Mouse (Mus musculus): Measurements from ENCODE around the gene Dlk2. TPM values are rescaled to one million over a fixed set of nuclear protein-coding genes. Genes with fewer than 3 reads are reported as not detected.
A peak's percentile ranks its signal among the peaks of the same experiment; 100 is the strongest.

Dlk2 gene
- polyA plus RNA-seq, 1 experiment from 2014 or later = 13.7 TPM

DNA sequence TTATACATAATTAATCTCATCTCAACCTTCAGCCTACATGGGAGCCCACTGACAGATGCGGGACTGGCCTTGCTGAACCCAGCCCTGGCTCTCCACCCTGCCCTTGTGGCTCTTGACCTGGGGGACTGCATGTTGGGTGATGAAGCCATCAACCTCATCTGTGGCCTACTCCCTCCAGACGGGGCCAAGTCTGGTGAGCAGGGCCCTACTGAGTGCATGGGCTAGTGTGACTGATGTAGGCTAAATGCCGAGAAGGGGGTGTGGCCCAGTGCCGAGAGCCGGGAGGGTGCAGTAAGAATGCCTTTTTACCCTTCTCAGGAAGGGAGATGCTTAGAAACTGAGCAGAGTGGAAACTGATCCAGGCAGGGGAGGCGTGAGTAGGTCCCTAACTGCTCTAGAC is 42.1 kb upstream of the Dlk2 start:
- Histone ChIP-seq H3K9ac (replicated peaks; ENCODE audit: low read length) (peak overlapping the region; percentile 76; the same call in 1 of the 2 replicates), H3K9me3 (ENCODE audit: control insufficient read depth, low read length) (no peaks in the 10 kb centered on the region), H3K36me3 (ENCODE audit: control insufficient read depth, insufficient read depth, low read length) (peaks cover 49% of the 10 kb centered on the region), H3K27me3 (ENCODE audit: control insufficient read depth, insufficient read depth, low read length) (no peaks in the 10 kb centered on the region), H3K4me2 (ENCODE audit: low read length) (peak overlapping the region; percentile 94), H3K27ac (replicated peaks; ENCODE audit: low read depth, low read length) (no peak overlapping the region), H3K4me3 (replicated peaks; ENCODE audit: low read depth, low read length) (peak overlapping the region; percentile 75), H3K4me1 (ENCODE audit: control insufficient read depth, insufficient read depth, low read length) (peaks cover 18% of the 10 kb centered on the region)
- DNase-seq (no peak), ATAC-seq (ENCODE audit: low FRiP score, low TSS enrichment) (no peak)
- 35% methylated on average over 6 of the region's 6 CpGs for WGBS

- H3K36me3 ChIP-seq (ENCODE audit: control insufficient read depth, insufficient read depth, low read length) = peaks cover 60% of the 10 kb centered on the region
Measured at GRCm38 (mm10) chr17:46258279-46259053, 38.8 kb upstream of the Dlk2 start.

GRCm38 (mm10) chr17:46259675-46260074 is 37.5 kb upstream of the Dlk2 start:
- Histone ChIP-seq H3K4me1 (ENCODE audit: control insufficient read depth, insufficient read depth, low read length) (peaks cover 8% of the 10 kb centered on the region), H3K27ac (replicated peaks; ENCODE audit: low read depth, low read length) (no peak overlapping the region), H3K9ac (replicated peaks; ENCODE audit: low read length) (no peak overlapping the region), H3K4me3 (replicated peaks; ENCODE audit: low read depth, low read length) (no peak overlapping the region), H3K36me3 (ENCODE audit: control insufficient read depth, insufficient read depth, low read length) (peaks cover 70% of the 10 kb centered on the region), H3K9me3 (ENCODE audit: control insufficient read depth, low read length) (no peaks in the 10 kb centered on the region), H3K27me3 (ENCODE audit: control insufficient read depth, insufficient read depth, low read length) (no peaks in the 10 kb centered on the region), H3K4me2 (ENCODE audit: low read length) (no peak overlapping the region)
- ATAC-seq (ENCODE audit: low FRiP score, low TSS enrichment) = no peak
- DNase-seq = no peak
- WGBS = 88% methylated on average over 17 of the region's 17 CpGs

More at GRCm38 (mm10) chr17:46258279-46259053, 38.8 kb upstream of the Dlk2 start:
- H3K9ac ChIP-seq (replicated peaks; ENCODE audit: low read length) = no peak overlapping the region
- no peak overlapping the region for H3K27ac ChIP-seq (replicated peaks; ENCODE audit: low read depth, low read length)
- ATAC-seq (ENCODE audit: low FRiP score, low TSS enrichment) (no peak), DNase-seq (no peak)
- H3K4me1 ChIP-seq (ENCODE audit: control insufficient read depth, insufficient read depth, low read length) = peaks cover 14% of the 10 kb centered on the region
- 75% methylated on average over 30 of the region's 30 CpGs for WGBS
- H3K4me3 ChIP-seq (replicated peaks; ENCODE audit: low read depth, low read length) = no peak overlapping the region
- no peaks in the 10 kb centered on the region for H3K9me3 ChIP-seq (ENCODE audit: control insufficient read depth, low read length)
- no peak overlapping the region for H3K4me2 ChIP-seq (ENCODE audit: low read length)
- no peaks in the 10 kb centered on the region for H3K27me3 ChIP-seq (ENCODE audit: control insufficient read depth, insufficient read depth, low read length)

DNA sequence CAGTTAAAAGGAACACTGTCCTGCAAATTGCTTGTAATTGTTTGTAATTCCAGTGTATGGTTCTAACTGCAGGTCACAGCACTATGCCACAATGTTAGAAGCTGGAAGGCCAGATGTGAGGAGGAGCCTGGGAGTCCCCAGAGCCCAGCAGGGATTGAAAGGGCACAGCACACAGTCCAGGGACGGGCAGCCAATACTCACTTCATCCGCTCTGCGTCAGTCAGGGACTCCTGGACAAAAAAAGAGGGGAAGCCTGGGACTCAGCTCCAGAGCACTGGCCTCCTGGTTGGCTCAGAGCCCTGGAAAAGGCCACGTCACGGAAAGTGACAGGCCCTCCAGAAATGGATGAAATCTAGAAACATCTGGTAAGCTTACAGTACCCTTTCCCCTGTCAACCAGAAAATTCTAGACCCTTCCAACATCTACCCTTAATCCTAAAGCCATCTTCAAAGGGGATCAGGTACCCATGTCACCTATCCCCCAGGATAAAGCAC is 35.0 kb upstream of the Dlk2 start:
- ATAC-seq (ENCODE audit: low FRiP score, low TSS enrichment) (no peak), DNase-seq (no peak)
- H3K9ac ChIP-seq (replicated peaks; ENCODE audit: low read length) = no peak overlapping the region
- no peak overlapping the region for H3K27ac ChIP-seq (replicated peaks; ENCODE audit: low read depth, low read length)
- H3K4me3 ChIP-seq (replicated peaks; ENCODE audit: low read depth, low read length) = no peak overlapping the region
- no peaks in the 10 kb centered on the region for H3K4me1 ChIP-seq (ENCODE audit: control insufficient read depth, insufficient read depth, low read length)
- no peaks in the 10 kb centered on the region for H3K9me3 ChIP-seq (ENCODE audit: control insufficient read depth, low read length)
- no peaks in the 10 kb centered on the region for H3K27me3 ChIP-seq (ENCODE audit: control insufficient read depth, insufficient read depth, low read length)
- no peak overlapping the region for H3K4me2 ChIP-seq (ENCODE audit: low read length)
- H3K36me3 ChIP-seq (ENCODE audit: control insufficient read depth, insufficient read depth, low read length) = peaks cover 72% of the 10 kb centered on the region
- 92% methylated on average over 5 of the region's 5 CpGs for WGBS

DNA sequence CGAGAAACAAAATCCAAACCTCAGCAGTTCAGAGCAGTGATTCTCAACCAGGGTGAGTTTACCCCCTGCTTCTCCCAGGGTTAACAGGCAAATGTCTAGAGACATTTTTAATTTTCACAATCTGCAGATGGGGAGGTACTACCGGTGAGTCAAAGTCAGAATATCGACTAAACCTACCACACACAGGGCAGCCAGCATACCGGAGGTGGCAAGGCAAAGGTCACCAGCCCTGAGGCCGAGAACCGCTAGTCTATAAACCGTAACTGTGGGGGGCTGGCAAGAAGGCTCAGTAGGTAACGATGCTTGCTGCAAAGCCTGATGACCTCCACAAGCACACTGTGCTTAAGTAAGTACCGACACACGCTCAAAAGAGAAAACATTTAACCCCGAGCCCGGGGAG is 31.7 kb upstream of the Dlk2 start:
- WGBS = 91% methylated on average over 12 of the region's 12 CpGs
- Histone ChIP-seq H3K27ac (replicated peaks; ENCODE audit: low read depth, low read length) (no peak overlapping the region), H3K9me3 (ENCODE audit: control insufficient read depth, low read length) (no peaks in the 10 kb centered on the region), H3K4me3 (replicated peaks; ENCODE audit: low read depth, low read length) (no peak overlapping the region), H3K4me2 (ENCODE audit: low read length) (no peak overlapping the region), H3K9ac (replicated peaks; ENCODE audit: low read length) (no peak overlapping the region), H3K27me3 (ENCODE audit: control insufficient read depth, insufficient read depth, low read length) (no peaks in the 10 kb centered on the region), H3K4me1 (ENCODE audit: control insufficient read depth, insufficient read depth, low read length) (no peaks in the 10 kb centered on the region), H3K36me3 (ENCODE audit: control insufficient read depth, insufficient read depth, low read length) (peaks cover 49% of the 10 kb centered on the region)
- DNase-seq (no peak), ATAC-seq (ENCODE audit: low FRiP score, low TSS enrichment) (no peak)

- H3K9ac ChIP-seq (replicated peaks; ENCODE audit: low read length) = no peak overlapping the region
- H3K4me3 ChIP-seq (replicated peaks; ENCODE audit: low read depth, low read length) = no peak overlapping the region
- H3K4me2 ChIP-seq (ENCODE audit: low read length) = no peak overlapping the region
- 34% methylated on average over 14 of the region's 14 CpGs for WGBS
- peaks cover 49% of the 10 kb centered on the region for H3K36me3 ChIP-seq (ENCODE audit: control insufficient read depth, insufficient read depth, low read length)
- H3K4me1 ChIP-seq (ENCODE audit: control insufficient read depth, insufficient read depth, low read length) = no peaks in the 10 kb centered on the region
- ATAC-seq (ENCODE audit: low FRiP score, low TSS enrichment) (peak; percentile 43; the same call in 1 of the 2 replicates), DNase-seq (peak; percentile 90)
- H3K9me3 ChIP-seq (ENCODE audit: control insufficient read depth, low read length) = no peaks in the 10 kb centered on the region
- H3K27me3 ChIP-seq (ENCODE audit: control insufficient read depth, insufficient read depth, low read length) = no peaks in the 10 kb centered on the region
- H3K27ac ChIP-seq (replicated peaks; ENCODE audit: low read depth, low read length) = no peak overlapping the region
Measured at GRCm38 (mm10) chr17:46265918-46266618, 31.2 kb upstream of the Dlk2 start.

- ATAC-seq (ENCODE audit: low FRiP score, low TSS enrichment) (no peak), DNase-seq (no peak)
- WGBS = 83% methylated on average over 6 of the region's 6 CpGs
- peaks cover 49% of the 10 kb centered on the region for H3K36me3 ChIP-seq (ENCODE audit: control insufficient read depth, insufficient read depth, low read length)
- H3K9ac ChIP-seq (replicated peaks; ENCODE audit: low read length) = no peak overlapping the region
- H3K4me1 ChIP-seq (ENCODE audit: control insufficient read depth, insufficient read depth, low read length) = no peaks in the 10 kb centered on the region
- no peak overlapping the region for H3K27ac ChIP-seq (replicated peaks; ENCODE audit: low read depth, low read length)
- no peak overlapping the region for H3K4me2 ChIP-seq (ENCODE audit: low read length)
- no peak overlapping the region for H3K4me3 ChIP-seq (replicated peaks; ENCODE audit: low read depth, low read length)
- no peaks in the 10 kb centered on the region for H3K27me3 ChIP-seq (ENCODE audit: control insufficient read depth, insufficient read depth, low read length)
- no peaks in the 10 kb centered on the region for H3K9me3 ChIP-seq (ENCODE audit: control insufficient read depth, low read length)
Measured at GRCm38 (mm10) chr17:46266986-46267385, 30.2 kb upstream of the Dlk2 start.

DNA sequence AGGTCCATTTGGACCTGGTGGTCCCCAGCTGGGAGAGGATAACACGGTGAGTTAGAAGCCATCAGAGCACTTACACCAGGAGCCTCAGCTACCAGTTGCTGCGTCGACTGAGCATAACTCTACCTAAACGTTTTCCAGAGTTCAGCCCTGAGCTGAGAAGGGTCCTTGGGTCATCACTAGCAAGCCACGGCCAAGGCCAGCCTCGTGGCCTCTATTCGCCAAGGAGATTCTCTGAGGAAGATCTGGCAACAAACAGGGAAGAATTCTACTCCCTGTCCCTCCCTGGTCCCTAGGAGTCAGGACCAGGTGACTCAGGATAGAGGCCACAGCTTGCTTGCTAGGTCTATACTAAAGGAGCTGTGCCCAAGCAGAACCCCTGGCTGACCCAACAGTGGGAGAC is 29.7 kb upstream of the Dlk2 start:
- no peak for DNase-seq
- no peak overlapping the region for H3K4me2 ChIP-seq (ENCODE audit: low read length)
- H3K36me3 ChIP-seq (ENCODE audit: control insufficient read depth, insufficient read depth, low read length) = peaks cover 47% of the 10 kb centered on the region
- H3K27ac ChIP-seq (replicated peaks; ENCODE audit: low read depth, low read length) = no peak overlapping the region
- no peak overlapping the region for H3K4me3 ChIP-seq (replicated peaks; ENCODE audit: low read depth, low read length)
- H3K9me3 ChIP-seq (ENCODE audit: control insufficient read depth, low read length) = no peaks in the 10 kb centered on the region
- H3K9ac ChIP-seq (replicated peaks; ENCODE audit: low read length) = no peak overlapping the region
- 84% methylated on average over 7 of the region's 7 CpGs for WGBS
- H3K4me1 ChIP-seq (ENCODE audit: control insufficient read depth, insufficient read depth, low read length) = no peaks in the 10 kb centered on the region
- no peaks in the 10 kb centered on the region for H3K27me3 ChIP-seq (ENCODE audit: control insufficient read depth, insufficient read depth, low read length)
- no peak for ATAC-seq (ENCODE audit: low FRiP score, low TSS enrichment)

Data from midbrain, embryonic 14.5 days (tissue).